Mouse (Mus musculus): ENCODE measurements around the gene Arid3a. TPM values are rescaled to one million over a fixed set of nuclear protein-coding genes. Genes with fewer than 3 reads are reported as not detected.
"Not testable (repeated sequence)": the region's sequence is repeated elsewhere in the genome, so short reads cannot be mapped to it uniquely, and the experiment has no call there.

Gene Arid3a
- polyA plus RNA-seq, 1 experiment from 2014 or later = 18.2 TPM

- Histone ChIP-seq H3K27ac (0 out of 2 replicates have a peak overlapping the region, but pooled peaks have one; percentile 16), H3K4me1 (peaks cover 17% of the 10 kb centered on the region), H3K36me3 (peaks cover 33% of the 10 kb centered on the region)
- not testable (repeated sequence) for H3K27me3 ChIP-seq (ENCODE audit: low read depth, poor library complexity, severe bottlenecking); H3K9me3 ChIP-seq (replicated peaks); H3K4me3 ChIP-seq
- 46% methylated on average over 22 of the region's 22 CpGs for WGBS
- peak; percentile 92 for DNase-seq (ENCODE audit: low spot score)
Measured at GRCm38 (mm10) chr10:79892451-79893118, 34.3 kb upstream of the Arid3a start.

GRCm38 (mm10) chr10:79896306-79896705, 30.5 kb upstream of the Arid3a start:
- 94% methylated on average over 16 of the region's 16 CpGs for WGBS
- DNase-seq (ENCODE audit: low spot score) = no peak
- peaks cover 31% of the 10 kb centered on the region for H3K4me1 ChIP-seq
- H3K27ac ChIP-seq = no peak overlapping the region
- peaks cover 68% of the 10 kb centered on the region for H3K36me3 ChIP-seq
- H3K4me3 ChIP-seq = no peak overlapping the region
- H3K9me3 ChIP-seq (replicated peaks) = no peaks in the 10 kb centered on the region
- no peaks in the 10 kb centered on the region; the same call in 1 of the 2 replicates for H3K27me3 ChIP-seq (ENCODE audit: low read depth, poor library complexity, severe bottlenecking)

- H3K4me3 ChIP-seq = no peak overlapping the region
- H3K27me3 ChIP-seq (ENCODE audit: low read depth, poor library complexity, severe bottlenecking) = no peaks in the 10 kb centered on the region; the same call in 1 of the 2 replicates
- H3K9me3 ChIP-seq (replicated peaks) = no peaks in the 10 kb centered on the region
- peaks cover 33% of the 10 kb centered on the region for H3K4me1 ChIP-seq
- H3K36me3 ChIP-seq = peaks cover 70% of the 10 kb centered on the region
- 0 out of 2 replicates have a peak overlapping the region, but pooled peaks have one; percentile 46 for H3K27ac ChIP-seq
- WGBS = 86% methylated on average over 13 of the region's 13 CpGs
- no peak for DNase-seq (ENCODE audit: low spot score)
Measured at GRCm38 (mm10) chr10:79896814-79897213, 30.0 kb upstream of the Arid3a start.

GRCm38 (mm10) chr10:79897316-79898245, 29.3 kb upstream of the Arid3a start:
- 0 out of 2 replicates have a peak overlapping the region, but pooled peaks have one; percentile 6 for H3K4me3 ChIP-seq
- no peaks in the 10 kb centered on the region for H3K9me3 ChIP-seq (replicated peaks)
- DNase-seq (ENCODE audit: low spot score) = no peak
- 0 out of 2 replicates have a peak overlapping the region, but pooled peaks have one; percentile 46 for H3K27ac ChIP-seq
- H3K4me1 ChIP-seq = peaks cover 33% of the 10 kb centered on the region
- H3K36me3 ChIP-seq = peaks cover 76% of the 10 kb centered on the region
- WGBS = 46% methylated on average over 19 of the region's 20 CpGs
- H3K27me3 ChIP-seq (ENCODE audit: low read depth, poor library complexity, severe bottlenecking) = no peaks in the 10 kb centered on the region; the same call in 1 of the 2 replicates

GRCm38 (mm10) chr10:79900951-79901410, 25.9 kb upstream of the Arid3a start:
- 0 out of 2 replicates have a peak overlapping the region, but pooled peaks have one; percentile 12 for H3K27ac ChIP-seq
- peaks cover 28% of the 10 kb centered on the region for H3K4me1 ChIP-seq
- DNase-seq (ENCODE audit: low spot score) = no peak
- 23% methylated on average over 2 of the region's 2 CpGs for WGBS
- H3K9me3 ChIP-seq (replicated peaks) = no peaks in the 10 kb centered on the region
- no peak overlapping the region for H3K4me3 ChIP-seq
- peaks cover 92% of the 10 kb centered on the region for H3K36me3 ChIP-seq
- H3K27me3 ChIP-seq (ENCODE audit: low read depth, poor library complexity, severe bottlenecking) = no peaks in the 10 kb centered on the region; the same call in 1 of the 2 replicates

- Histone ChIP-seq H3K4me3 (peak overlapping the region; percentile 88), H3K36me3 (peaks cover 68% of the 10 kb centered on the region), H3K9me3 (replicated peaks) (no peaks in the 10 kb centered on the region), H3K4me1 (peaks cover 22% of the 10 kb centered on the region), H3K27ac (no peak overlapping the region; the same call in 1 of the 2 replicates), H3K27me3 (ENCODE audit: low read depth, poor library complexity, severe bottlenecking) (no peaks in the 10 kb centered on the region)
- 96% methylated on average over 9 of the region's 9 CpGs for WGBS
- no peak for DNase-seq (ENCODE audit: low spot score)
Measured at GRCm38 (mm10) chr10:79906712-79907111, 20.1 kb upstream of the Arid3a start.

GRCm38 (mm10) chr10:79907415-79907814, 19.4 kb upstream of the Arid3a start:
- H3K9me3 ChIP-seq (replicated peaks) = no peaks in the 10 kb centered on the region
- WGBS = 93% methylated on average over 10 of the region's 10 CpGs
- no peak for DNase-seq (ENCODE audit: low spot score)
- H3K4me1 ChIP-seq = peaks cover 22% of the 10 kb centered on the region
- peaks cover 71% of the 10 kb centered on the region for H3K36me3 ChIP-seq
- peak overlapping the region; percentile 88 for H3K4me3 ChIP-seq
- H3K27ac ChIP-seq = peak overlapping the region; percentile 36; the same call in 1 of the 2 replicates
- no peaks in the 10 kb centered on the region for H3K27me3 ChIP-seq (ENCODE audit: low read depth, poor library complexity, severe bottlenecking)

- peak; percentile 96 for DNase-seq (ENCODE audit: low spot score)
- Histone ChIP-seq H3K36me3 (peaks cover 69% of the 10 kb centered on the region), H3K27ac (peak within 1 kb of the TSS; percentile 100), H3K4me3 (peak within 1 kb of the TSS; percentile 88), H3K4me1 (peaks cover 22% of the 10 kb centered on the region), H3K27me3 (ENCODE audit: low read depth, poor library complexity, severe bottlenecking) (no peaks in the 10 kb centered on the region), H3K9me3 (replicated peaks) (no peaks in the 10 kb centered on the region)
- WGBS = 2% methylated on average over 52 of the region's 52 CpGs
Measured at GRCm38 (mm10) chr10:79908167-79909091, 18.4 kb upstream of the Arid3a start, which contains the start of gene Med16. Gene Med16 (minus strand): TSS chr10:79908923.

GRCm38 (mm10) chr10:79909092-79909922, 17.5 kb upstream of the Arid3a start:
- peaks cover 69% of the 10 kb centered on the region for H3K36me3 ChIP-seq
- WGBS = 25% methylated on average over 14 of the region's 14 CpGs
- H3K9me3 ChIP-seq (replicated peaks) = no peaks in the 10 kb centered on the region
- H3K27ac ChIP-seq = peak overlapping the region; percentile 100
- peaks cover 27% of the 10 kb centered on the region for H3K4me1 ChIP-seq
- H3K4me3 ChIP-seq = peak overlapping the region; percentile 88
- peak; percentile 58 for DNase-seq (ENCODE audit: low spot score)
- no peaks in the 10 kb centered on the region for H3K27me3 ChIP-seq (ENCODE audit: low read depth, poor library complexity, severe bottlenecking)

- Histone ChIP-seq H3K27ac (no peak within 1 kb of the TSS), H3K36me3 (peaks cover 57% of the 10 kb centered on the region), H3K9me3 (replicated peaks) (no peaks in the 10 kb centered on the region), H3K4me1 (peaks cover 40% of the 10 kb centered on the region), H3K27me3 (ENCODE audit: low read depth, poor library complexity, severe bottlenecking) (no peaks in the 10 kb centered on the region), H3K4me3 (no peak within 1 kb of the TSS)
- 92% methylated on average over 4 of the region's 4 CpGs for WGBS
- no peak for DNase-seq (ENCODE audit: low spot score)
Measured at GRCm38 (mm10) chr10:79910556-79910955, 16.3 kb upstream of the Arid3a start, which contains the start of gene Gm26602. Gene Gm26602 (plus strand): TSS chr10:79910856.

- H3K4me3 ChIP-seq = no peak overlapping the region
- WGBS = 57% methylated on average over 20 of the region's 20 CpGs
- peaks cover 47% of the 10 kb centered on the region for H3K4me1 ChIP-seq
Measured at GRCm38 (mm10) chr10:79912412-79912811, 14.4 kb upstream of the Arid3a start.

More at GRCm38 (mm10) chr10:79912412-79912811, 14.4 kb upstream of the Arid3a start:
- Histone ChIP-seq H3K36me3 (peaks cover 39% of the 10 kb centered on the region), H3K9me3 (replicated peaks) (no peaks in the 10 kb centered on the region), H3K27ac (no peak overlapping the region), H3K27me3 (ENCODE audit: low read depth, poor library complexity, severe bottlenecking) (peaks cover 4% of the 10 kb centered on the region)
- DNase-seq (ENCODE audit: low spot score) = no peak

All from limb, embryonic 10.5 days (tissue).